Mouse (Mus musculus) left cerebral cortex, adult 2 months (tissue): ENCODE data around the gene Myl9. TPM values are rescaled to one million over a fixed set of nuclear protein-coding genes. Genes with fewer than 3 reads are reported as not detected.
"Not testable (repeated sequence)": the region's sequence is repeated elsewhere in the genome, so short reads cannot be mapped to it uniquely, and the experiment has no call there.

Source experiments
- DNase-seq, 2 experiments: peaks; one replicate each; pipeline ENCODE4 v3.0.0; 2021 to 2022; ENCODE audit warnings: low spot score in 2 of 2, mixed read lengths in 1 of 2; ENCODE audit errors: extremely low spot score in 1 of 2
- H3K27ac ChIP-seq: fragments of 200-600 bp; 2 replicates; pipeline ENCODE4 v1.8.1; 2022
- H3K4me3 ChIP-seq: fragments of 200-600 bp; 2 replicates; pipeline ENCODE4 v1.8.1; 2022
- CTCF ChIP-seq: fragments of 200-600 bp; IDR thresholded peaks from 2 replicates; pipeline ENCODE4 v1.8.1; 2022; ENCODE audit warnings: antibody characterized with exemption, mild to moderate bottlenecking, moderate library complexity
- intact Hi-C: fragments of 180-260 bp; cut with DNase I; formaldehyde crosslinking; loops from one replicate; pipeline ENCODE4 v1.15.1; 2025
- total RNA-seq, 2 experiments: library from RNA; stranded (reverse); gene quantifications; 2 replicates each; pipeline ENCODE4 v1.2.3; 2021

Gene Myl9
- total RNA-seq, 2 experiments from 2014 or later: 16.1 to 17.3 TPM

DNA sequence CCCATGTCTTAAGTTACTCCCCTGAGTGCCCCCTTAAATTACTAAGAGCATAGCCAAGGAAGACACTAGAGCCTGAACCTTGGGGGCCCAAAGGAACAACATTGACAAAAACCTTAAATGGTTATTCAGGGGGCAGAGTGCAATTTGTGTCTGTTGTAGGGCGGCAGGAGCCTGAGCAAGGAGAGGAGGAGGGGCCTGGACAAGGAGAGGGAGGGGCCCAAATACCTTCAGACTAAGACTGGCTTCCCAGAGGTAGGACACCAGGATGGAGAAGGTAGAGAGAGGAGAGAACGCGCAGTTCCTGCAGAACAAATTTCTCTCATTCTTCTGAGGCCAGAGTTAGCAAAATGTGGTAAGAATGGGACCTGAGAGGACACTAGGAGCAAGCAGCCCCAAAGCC is 40.2 kb downstream of the Myl9 start:
- no peak for TF ChIP-seq CTCF

DNA sequence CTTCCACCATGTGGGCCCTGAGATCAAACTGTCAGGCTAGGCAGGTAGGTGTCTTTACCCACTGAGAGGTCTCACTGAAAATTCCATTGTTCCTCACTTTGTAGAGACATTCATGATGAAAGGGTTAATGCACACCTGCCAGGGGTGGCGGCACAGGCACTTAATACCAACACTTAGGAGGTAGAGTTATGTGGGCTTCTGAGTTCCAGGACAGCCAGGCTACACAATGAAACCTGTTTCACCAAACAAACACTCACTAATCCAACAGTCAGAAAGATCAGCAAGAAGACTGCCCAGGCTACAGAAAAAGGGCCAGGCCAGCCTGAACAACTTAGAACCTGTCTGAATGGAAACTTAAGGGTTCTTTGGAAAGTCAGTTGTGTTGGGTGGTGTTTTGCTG is 40.9 kb downstream of the Myl9 start:
- no peak for TF ChIP-seq CTCF
- intact Hi-C loops: no loop called here
- Histone ChIP-seq H3K27ac (no peak overlapping the region), H3K4me3 (no peak overlapping the region)
- DNase-seq: no peak

More for the DNA sequence above, 40.2 kb downstream of the Myl9 start:
- intact Hi-C loops: no loop called here
- no peak overlapping the region for H3K4me3 ChIP-seq
- DNase-seq: no peak
- no peak overlapping the region for H3K27ac ChIP-seq

DNA sequence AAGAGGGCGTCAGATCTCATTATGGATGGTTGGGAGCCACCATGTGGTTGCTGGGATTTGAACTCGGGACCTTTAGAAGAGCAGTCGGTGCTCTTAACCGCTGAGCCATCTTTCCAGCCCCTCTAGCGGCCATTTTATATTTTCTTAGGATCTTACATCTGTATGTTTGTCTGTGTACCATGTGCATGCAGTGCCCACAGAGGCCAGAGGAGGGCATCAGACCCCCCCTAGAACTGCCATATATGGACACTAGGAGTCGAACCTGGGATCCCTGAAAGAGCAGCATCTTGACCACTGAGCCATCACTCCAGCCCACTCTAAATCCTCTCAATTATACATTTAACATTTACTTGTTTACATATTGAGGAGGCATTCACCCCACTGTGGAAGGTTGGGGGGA is 49.9 kb downstream of the Myl9 start:
- not testable (repeated sequence) for DNase-seq, H3K27ac ChIP-seq, H3K4me3 ChIP-seq
- intact Hi-C loops: loop anchor here (10.0 kb wide), 1 partner anchor 430 kb away; no protein-coding TSS in a partner anchor

Other genes starting within 250 kb of the Myl9 start
- gene Aar2, start 227.8 kb upstream of the Myl9 start, total RNA-seq: 10 to 100 TPM; 37.3 to 39.6 TPM
- 100 to 1,000 TPM; 248 to 254 TPM for gene Dlgap4, start 161.7 kb upstream of the Myl9 start, total RNA-seq
- under 1 TPM; 0.68 to 0.89 TPM for gene Tgif2, start 64.6 kb downstream of the Myl9 start, total RNA-seq
- gene 4930518I15Rik, start 82.5 kb downstream of the Myl9 start, total RNA-seq: 1 to 10 TPM; 2.8 TPM
- gene Rab5if, start 87.7 kb downstream of the Myl9 start, total RNA-seq: 10 to 100 TPM; 87.1 to 94.4 TPM
- under 1 TPM; 0.41 to 0.51 TPM for gene Sla2, start 111.8 kb downstream of the Myl9 start, total RNA-seq
- gene Ndrg3, start 216.6 kb downstream of the Myl9 start, total RNA-seq: 100 to 1,000 TPM; 457 to 473 TPM
- 1 to 10 TPM; 5.8 to 6.3 TPM for gene Dsn1, start 231.7 kb downstream of the Myl9 start, total RNA-seq